Mouse (Mus musculus) cerebellum, adult 2 months (tissue): ENCODE measurements at regions not wholly inside any gene's neighbourhood (a gene's known extent, or its start where the extent isn't known, plus 50 kb on each side); places are given as distances from the start of the nearest gene placed in this dataset.

Experiments used
- CTCF ChIP-seq: fragments of 200-500 bp; IDR thresholded peaks from 2 replicates; pipeline ENCODE4 v1.5.1; 2011; ENCODE audit warnings: low read depth, mild to moderate bottlenecking, control low read depth, low read length, moderate library complexity, borderline replicate concordance; ENCODE audit not compliant: insufficient read depth
- POLR2A ChIP-seq: fragments of 200-500 bp; IDR thresholded peaks from 2 replicates; pipeline ENCODE4 v1.6.1; 2011; ENCODE audit warnings: low read length, control low read depth, borderline replicate concordance; ENCODE audit not compliant: insufficient read depth

GRCm38 (mm10) chr3:66488724-66489123 is 192.1 kb upstream of the Veph1 start:
- TF ChIP-seq POLR2A (no peak), CTCF (no peak)
